Mouse (Mus musculus): ENCODE results near the gene Morn2. TPM values are rescaled to one million over a fixed set of nuclear protein-coding genes. Genes with fewer than 3 reads are reported as not detected.

Morn2 gene
- polyA plus RNA-seq, 1 experiment from 2014 or later: 48.7 TPM

GRCm38 (mm10) chr17:80346591-80347125 lies 56.7 kb downstream of the Morn2 start:
- Histone ChIP-seq H3K27ac (ENCODE audit: low read length) (no peak overlapping the region), H3K4me1 (ENCODE audit: control insufficient read depth, insufficient read depth, low read length) (no peaks in the 10 kb centered on the region), H3K4me3 (ENCODE audit: low read depth, low read length) (no peak overlapping the region), H3K9ac (ENCODE audit: low read depth, low read length) (no peak overlapping the region), H3K9me3 (replicated peaks; ENCODE audit: control insufficient read depth, low read length, poor library complexity, severe bottlenecking) (no peaks in the 10 kb centered on the region), H3K36me3 (ENCODE audit: control insufficient read depth, insufficient read depth, low read length) (no peaks in the 10 kb centered on the region), H3K4me2 (ENCODE audit: low read length) (no peak overlapping the region), H3K27me3 (ENCODE audit: control insufficient read depth, insufficient read depth, low read depth, low read length) (no peaks in the 10 kb centered on the region)
- no peak for ATAC-seq
- 15% methylated on average over 11 of the region's 11 CpGs for WGBS

Other genes with a start within 250 kb of the Morn2 start
- 53.9 and 59.2 TPM in 2 replicates for gene Hnrnpll, start 227.9 kb upstream of the Morn2 start, polyA plus RNA-seq (2015; fragmentation: Nextera tagmentation; extraction: Ambion mirVana)
- gene Galm, start 162.7 kb upstream of the Morn2 start, polyA plus RNA-seq (2015; fragmentation: Nextera tagmentation; extraction: Ambion mirVana): 1.4 and 2.0 TPM in 2 replicates
- gene Srsf7, start 82.9 kb upstream of the Morn2 start, polyA plus RNA-seq (2015; fragmentation: Nextera tagmentation; extraction: Ambion mirVana): 395 and 441 TPM in 2 replicates
- gene Ttc39d, start 82.7 kb upstream of the Morn2 start, polyA plus RNA-seq (2015; fragmentation: Nextera tagmentation; extraction: Ambion mirVana): 0.11 and 0.30 TPM in 2 replicates
- 17.2 and 18.2 TPM in 2 replicates for gene Gemin6, start 65.8 kb upstream of the Morn2 start, polyA plus RNA-seq (2015; fragmentation: Nextera tagmentation; extraction: Ambion mirVana)
- 57.0 and 59.4 TPM in 2 replicates for gene Dhx57, start 273 bp downstream of the Morn2 start, polyA plus RNA-seq (2015; fragmentation: Nextera tagmentation; extraction: Ambion mirVana)
- 0.92 and 2.2 TPM in 2 replicates for gene Arhgef33, start 17.2 kb downstream of the Morn2 start, polyA plus RNA-seq (2015; fragmentation: Nextera tagmentation; extraction: Ambion mirVana)
- gene Gm10190, start 83.3 kb downstream of the Morn2 start, polyA plus RNA-seq (2015; fragmentation: Nextera tagmentation; extraction: Ambion mirVana): 3.9 and 4.8 TPM in 2 replicates
- gene Sos1, start 190.2 kb downstream of the Morn2 start, polyA plus RNA-seq (2015; fragmentation: Nextera tagmentation; extraction: Ambion mirVana): 6.6 and 7.5 TPM in 2 replicates